26 mouse cellular contexts compared by ENCODE assay signal in genomic region chr14:57326771-57327170, GRCm38 (mm10).
"Had no signal": no experiment of that assay in that cellular context is flagged by ENCODE, and none has a peak within 500 bp of the region (broad histone marks: within the 10 kb centered on the region; RNA-seq: fewer than 3 reads in every experiment).

No protein-coding gene starts in this region.

- H3K27ac ChIP-seq: kidney, embryonic 15.5 days; limb, embryonic 10.5 days; limb, embryonic 13.5 days; liver, embryonic 12.5 days; liver, embryonic 15.5 days; lung, embryonic 15.5 days; midbrain, embryonic 10.5 days; midbrain, embryonic 13.5 days; neural tube, embryonic 13.5 days; stomach, embryonic 15.5 days had no signal

- H3K9ac ChIP-seq: kidney, embryonic 15.5 days; limb, embryonic 13.5 days; liver, embryonic 12.5 days; liver, embryonic 15.5 days; lung, embryonic 15.5 days; midbrain, embryonic 13.5 days; neural tube, embryonic 13.5 days; stomach, embryonic 15.5 days had no signal

- H3K9me3 ChIP-seq: kidney, embryonic 15.5 days; limb, embryonic 10.5 days; limb, embryonic 13.5 days; liver, embryonic 12.5 days; liver, embryonic 15.5 days; lung, embryonic 15.5 days; megakaryocyte, embryonic 14.5 days; midbrain, embryonic 10.5 days; midbrain, embryonic 13.5 days; neural tube, embryonic 13.5 days; stomach, embryonic 15.5 days had no signal

- ATAC-seq: liver, embryonic 12.5 days; midbrain, embryonic 13.5 days; midbrain, embryonic 16.5 days had no signal

- H3K4me1 ChIP-seq: kidney, embryonic 15.5 days; limb, embryonic 10.5 days; limb, embryonic 13.5 days; liver, embryonic 12.5 days; liver, embryonic 15.5 days; lung, embryonic 15.5 days; megakaryocyte, embryonic 14.5 days; midbrain, embryonic 10.5 days; midbrain, embryonic 13.5 days; neural tube, embryonic 13.5 days; stomach, embryonic 15.5 days had no signal

- H3K27me3 ChIP-seq: kidney, embryonic 15.5 days; limb, embryonic 13.5 days; liver, embryonic 12.5 days; liver, embryonic 15.5 days; lung, embryonic 15.5 days; megakaryocyte, embryonic 14.5 days; midbrain, embryonic 13.5 days; neural tube, embryonic 13.5 days; stomach, embryonic 15.5 days had no signal

- H3K4me2 ChIP-seq: kidney, embryonic 15.5 days; limb, embryonic 13.5 days; liver, embryonic 12.5 days; liver, embryonic 15.5 days; lung, embryonic 15.5 days; midbrain, embryonic 13.5 days; neural tube, embryonic 13.5 days; stomach, embryonic 15.5 days had no signal

- H3K36me3 ChIP-seq: kidney, embryonic 15.5 days; limb, embryonic 10.5 days; limb, embryonic 13.5 days; liver, embryonic 12.5 days; liver, embryonic 15.5 days; lung, embryonic 15.5 days; midbrain, embryonic 10.5 days; midbrain, embryonic 13.5 days; neural tube, embryonic 13.5 days; stomach, embryonic 15.5 days had no signal

- DNase-seq: kidney, adult 11 months; kidney, adult 8-10 months; kidney, postnatal 10 days; kidney, postnatal 36 days; liver; lung, adult 18-20 months; lung, postnatal 10 days; lung, postnatal 36 days; retina, postnatal 1 day; right cerebral cortex, postnatal 25 days; spleen, adult 18-20 months; thymus, adult 18-20 months; thymus, postnatal 36 days had no signal

- H3K4me3 ChIP-seq: kidney, embryonic 15.5 days; limb, embryonic 10.5 days; limb, embryonic 13.5 days; liver, embryonic 12.5 days; liver, embryonic 15.5 days; lung, embryonic 15.5 days; megakaryocyte, embryonic 14.5 days; midbrain, embryonic 10.5 days; midbrain, embryonic 13.5 days; myocyte; neural tube, embryonic 13.5 days; stomach, embryonic 15.5 days had no signal
